ENCODE assay signal across 8 mouse cellular contexts in genomic region chr17:34029150-34029889, GRCm38 (mm10). TPM values are rescaled to one million over a fixed set of nuclear protein-coding genes. Genes with fewer than 3 reads are reported as not detected.
DNase-seq lines count a peak whose midpoint lies in the region; ATAC-seq and TF ChIP-seq lines count a peak whose summit lies in the region.

No protein-coding gene starts in this region.

- no peaks in the 10 kb centered on the region for H3K9me3 ChIP-seq in lung, embryonic 15.5 days
- H3K9me3 ChIP-seq in intestine, embryonic 14.5 days (ENCODE audit: control insufficient read depth, low read length), result no peaks in the 10 kb centered on the region
- H3K9me3 ChIP-seq in neural tube, embryonic 12.5 days, result no peaks in the 10 kb centered on the region

- peak; percentile 9 for DNase-seq in adrenal gland, adult 2 months
- no peak for DNase-seq in adrenal gland, postnatal 4 days (ENCODE audit: low spot score in 2 of 2)
- no peak for DNase-seq in lung, adult 2 months
- DNase-seq in intestine, embryonic 14.5 days (ENCODE audit: low spot score), result no peak
- no peak for DNase-seq in layer of hippocampus, adult 9-10 months (ENCODE audit: low spot score)
- DNase-seq in urinary bladder, postnatal 36 days (ENCODE audit: low spot score in 2 of 2), result no peak

- peak overlapping the region; percentile 84; the same call in 1 of the 2 replicates for H3K9ac ChIP-seq in lung, embryonic 15.5 days
- H3K9ac ChIP-seq in intestine, embryonic 14.5 days (ENCODE audit: low read length), result 0 out of 2 replicates have a peak overlapping the region, but pooled peaks have one; percentile 8
- H3K9ac ChIP-seq in neural tube, embryonic 12.5 days, result peak overlapping the region; percentile 97; the same call in 1 of the 2 replicates

- no peak for TF ChIP-seq POLR2A in lung, adult 2 months (IDR thresholded peaks at IDR 0.05; ENCODE audit: borderline replicate concordance, extremely low read depth, low read depth, low read length)

- no peak for TF ChIP-seq CTCF in lung, adult 2 months (IDR thresholded peaks at IDR 0.05; ENCODE audit: insufficient read depth, low read length)

- peak overlapping the region; percentile 73 for H3K4me3 ChIP-seq in lung, embryonic 15.5 days
- no peak overlapping the region for H3K4me3 ChIP-seq in lung, adult 2 months (replicated peaks; ENCODE audit: extremely low read depth, low read depth, low read length)
- H3K4me3 ChIP-seq in intestine, embryonic 14.5 days (ENCODE audit: low read depth, low read length), result no peak overlapping the region
- H3K4me3 ChIP-seq in neural tube, embryonic 12.5 days, result peak overlapping the region; percentile 94; the same call in 1 of the 2 replicates

- H3K27ac ChIP-seq in lung, embryonic 15.5 days, result no peak overlapping the region
- H3K27ac ChIP-seq in intestine, embryonic 14.5 days (ENCODE audit: low read depth), result no peak overlapping the region
- no peak overlapping the region for H3K27ac ChIP-seq in neural tube, embryonic 12.5 days

- peaks cover 29% of the 10 kb centered on the region for H3K36me3 ChIP-seq in lung, embryonic 15.5 days
- H3K36me3 ChIP-seq in intestine, embryonic 14.5 days (ENCODE audit: control insufficient read depth, insufficient read depth, low read length), result peaks cover 28% of the 10 kb centered on the region
- H3K36me3 ChIP-seq in neural tube, embryonic 12.5 days, result peaks cover 25% of the 10 kb centered on the region

- H3K27me3 ChIP-seq in lung, embryonic 15.5 days, result no peaks in the 10 kb centered on the region
- H3K27me3 ChIP-seq in intestine, embryonic 14.5 days (replicated peaks; ENCODE audit: control insufficient read depth, insufficient read depth, low read length), result no peaks in the 10 kb centered on the region
- no peaks in the 10 kb centered on the region for H3K27me3 ChIP-seq in neural tube, embryonic 12.5 days (replicated peaks)

- ATAC-seq in lung, embryonic 15.5 days (ENCODE audit: borderline replicate concordance, extremely low read depth, low FRiP score, low TSS enrichment), result no peak
- no peak for ATAC-seq in intestine, embryonic 14.5 days (replicated peaks; ENCODE audit: low FRiP score, low TSS enrichment, low read depth)
- no peak for ATAC-seq in neural tube, embryonic 12.5 days (ENCODE audit: low FRiP score, low read depth)

- 86% methylated on average over 18 of the region's 18 CpGs for WGBS in lung, embryonic 15.5 days
- 84% methylated on average over 18 of the region's 18 CpGs for WGBS in lung, adult 2 months
- whole genome bisulfite sequencing in intestine, embryonic 14.5 days, result 87% methylated on average over 18 of the region's 18 CpGs
- 88% methylated on average over 18 of the region's 18 CpGs for WGBS in neural tube, embryonic 12.5 days

- H3K4me2 ChIP-seq in lung, embryonic 15.5 days, result peak overlapping the region; percentile 93
- H3K4me2 ChIP-seq in intestine, embryonic 14.5 days (ENCODE audit: low read length), result peak overlapping the region; percentile 82; the same call in 1 of the 2 replicates
- H3K4me2 ChIP-seq in neural tube, embryonic 12.5 days (replicated peaks), result peak overlapping the region; percentile 98

- H3K4me1 ChIP-seq in lung, embryonic 15.5 days, result peaks cover 70% of the 10 kb centered on the region
- peaks cover 24% of the 10 kb centered on the region for H3K4me1 ChIP-seq in lung, adult 2 months (ENCODE audit: control insufficient read depth, insufficient read depth, low read length)
- H3K4me1 ChIP-seq in intestine, embryonic 14.5 days (replicated peaks; ENCODE audit: control insufficient read depth, insufficient read depth, low read length), result peaks cover 56% of the 10 kb centered on the region
- peaks cover 76% of the 10 kb centered on the region for H3K4me1 ChIP-seq in neural tube, embryonic 12.5 days

RNA-seq across cellular contexts. Expression of gene H2-Ke6, which starts 1.5 kb away (rescaled TPM):
- 100 to 1,000 TPM; 252 to 263 TPM for total RNA-seq in adrenal gland, adult 2 months (2021)
- 362 and 465 TPM in 2 replicates for polyA plus RNA-seq in adrenal gland, adult 2 months (2012; rRNA removed)
- 100 to 1,000 TPM; 135 to 144 TPM for total RNA-seq in adrenal gland, postnatal 4 days (2021)
- polyA plus RNA-seq in lung, embryonic 15.5 days (2015; fragmentation: Nextera tagmentation; extraction: Ambion mirVana), result 46.1 and 49.1 TPM in 2 replicates
- 91.2 and 130 TPM in 2 replicates for polyA plus RNA-seq in lung, adult 2 months (2012; rRNA removed)
- polyA plus RNA-seq in intestine, embryonic 14.5 days (2014; fragmentation: Nextera tagmentation; extraction: Ambion mirVana), result 49.7 and 53.6 TPM in 2 replicates
- polyA plus RNA-seq in neural tube, embryonic 12.5 days (2016; fragmentation: Nextera tagmentation; extraction: Ambion mirVana), result 61.3 and 70.6 TPM in 2 replicates

RNA-seq across cellular contexts. Expression of gene Slc39a7, which starts 2.2 kb away (rescaled TPM):
- 100 to 1,000 TPM; 156 to 217 TPM for total RNA-seq in adrenal gland, adult 2 months (2021)
- 291 and 321 TPM in 2 replicates for polyA plus RNA-seq in adrenal gland, adult 2 months (2012; rRNA removed)
- 100 to 1,000 TPM; 145 to 156 TPM for total RNA-seq in adrenal gland, postnatal 4 days (2021)
- 192 and 205 TPM in 2 replicates for polyA plus RNA-seq in lung, embryonic 15.5 days (2015; fragmentation: Nextera tagmentation; extraction: Ambion mirVana)
- 161 and 183 TPM in 2 replicates for polyA plus RNA-seq in lung, adult 2 months (2012; rRNA removed)
- polyA plus RNA-seq in intestine, embryonic 14.5 days (2014; fragmentation: Nextera tagmentation; extraction: Ambion mirVana), result 86.4 and 89.5 TPM in 2 replicates
- polyA plus RNA-seq in neural tube, embryonic 12.5 days (2016; fragmentation: Nextera tagmentation; extraction: Ambion mirVana), result 172 and 173 TPM in 2 replicates

RNA-seq across cellular contexts. Expression of gene Rxrb, which starts 2.3 kb away (rescaled TPM):
- total RNA-seq in adrenal gland, adult 2 months (2021), result 10 to 100 TPM; 47.5 to 54.9 TPM
- 150 and 161 TPM in 2 replicates for polyA plus RNA-seq in adrenal gland, adult 2 months (2012; rRNA removed)
- total RNA-seq in adrenal gland, postnatal 4 days (2021), result 10 to 100 TPM; 74.5 to 78.0 TPM
- polyA plus RNA-seq in lung, embryonic 15.5 days (2015; fragmentation: Nextera tagmentation; extraction: Ambion mirVana), result 47.5 and 56.0 TPM in 2 replicates
- 63.2 and 79.8 TPM in 2 replicates for polyA plus RNA-seq in lung, adult 2 months (2012; rRNA removed)
- 21.5 and 28.5 TPM in 2 replicates for polyA plus RNA-seq in intestine, embryonic 14.5 days (2014; fragmentation: Nextera tagmentation; extraction: Ambion mirVana)
- polyA plus RNA-seq in neural tube, embryonic 12.5 days (2016; fragmentation: Nextera tagmentation; extraction: Ambion mirVana), result 65.2 and 69.1 TPM in 2 replicates

RNA-seq across cellular contexts. Expression of gene Ring1, which starts 4.8 kb away (rescaled TPM):
- 10 to 100 TPM; 41.4 to 57.0 TPM for total RNA-seq in adrenal gland, adult 2 months (2021)
- 70.0 and 92.4 TPM in 2 replicates for polyA plus RNA-seq in adrenal gland, adult 2 months (2012; rRNA removed)
- total RNA-seq in adrenal gland, postnatal 4 days (2021), result 10 to 100 TPM; 49.0 to 54.3 TPM
- polyA plus RNA-seq in lung, embryonic 15.5 days (2015; fragmentation: Nextera tagmentation; extraction: Ambion mirVana), result 20.9 and 23.2 TPM in 2 replicates
- 40.7 and 53.6 TPM in 2 replicates for polyA plus RNA-seq in lung, adult 2 months (2012; rRNA removed)
- polyA plus RNA-seq in intestine, embryonic 14.5 days (2014; fragmentation: Nextera tagmentation; extraction: Ambion mirVana), result 4.4 and 5.9 TPM in 2 replicates
- polyA plus RNA-seq in neural tube, embryonic 12.5 days (2016; fragmentation: Nextera tagmentation; extraction: Ambion mirVana), result 25.9 and 30.7 TPM in 2 replicates

RNA-seq across cellular contexts. Expression of gene Col11a2, which starts 9.9 kb away (rescaled TPM):
- total RNA-seq in adrenal gland, adult 2 months (2021), result 1 to 10 TPM; 1.0 to 1.1 TPM
- 0.35 and 1.7 TPM in 2 replicates for polyA plus RNA-seq in adrenal gland, adult 2 months (2012; rRNA removed)
- 1 to 10 TPM; 3.1 to 6.4 TPM for total RNA-seq in adrenal gland, postnatal 4 days (2021)
- polyA plus RNA-seq in lung, embryonic 15.5 days (2015; fragmentation: Nextera tagmentation; extraction: Ambion mirVana), result 4.1 and 5.0 TPM in 2 replicates
- 1.0 and 1.3 TPM in 2 replicates for polyA plus RNA-seq in lung, adult 2 months (2012; rRNA removed)
- polyA plus RNA-seq in intestine, embryonic 14.5 days (2014; fragmentation: Nextera tagmentation; extraction: Ambion mirVana), result 0.44 and 0.66 TPM in 2 replicates
- 5.7 and 6.3 TPM in 2 replicates for polyA plus RNA-seq in neural tube, embryonic 12.5 days (2016; fragmentation: Nextera tagmentation; extraction: Ambion mirVana)

Comparison
In these comparisons a context has a peak if more than half of its experiments do, and no peak if none do; other contexts are left out.
1. H3K4me3 ChIP-seq: peak in lung, embryonic 15.5 days (single experiment) and neural tube, embryonic 12.5 days (single experiment); none in lung, adult 2 months (single experiment) and intestine, embryonic 14.5 days (single experiment).
2. H3K9ac ChIP-seq: peak in every context shown above with its lines; median percentile 97 in neural tube, embryonic 12.5 days; 84 in lung, embryonic 15.5 days; 8 in intestine, embryonic 14.5 days.
3. Peak in every context shown above with its lines, with median percentiles within 50 percentile points of each other: H3K4me2 ChIP-seq.